Mouse (Mus musculus) lung, postnatal 14 days (tissue): ENCODE data around the gene Fndc3a.
A peak's percentile ranks its signal among the peaks of the same experiment; 100 is the strongest.

Source experiments
- DNase-seq: peaks from one replicate; pipeline ENCODE4 v3.0.0; 2021

Gene Fndc3a

GRCm38 (mm10) chr14:72532028-72532917 is 177.5 kb downstream of the Fndc3a start:
- DNase-seq, result no peak

- DNase-seq, result no peak
Observed at GRCm38 (mm10) chr14:72527126-72527525, 182.7 kb downstream of the Fndc3a start.

GRCm38 (mm10) chr14:72519561-72519960 is 190.2 kb downstream of the Fndc3a start:
- DNase-seq, result no peak

- no peak for DNase-seq
Observed at GRCm38 (mm10) chr14:72518786-72519185, 191.0 kb downstream of the Fndc3a start.

DNA sequence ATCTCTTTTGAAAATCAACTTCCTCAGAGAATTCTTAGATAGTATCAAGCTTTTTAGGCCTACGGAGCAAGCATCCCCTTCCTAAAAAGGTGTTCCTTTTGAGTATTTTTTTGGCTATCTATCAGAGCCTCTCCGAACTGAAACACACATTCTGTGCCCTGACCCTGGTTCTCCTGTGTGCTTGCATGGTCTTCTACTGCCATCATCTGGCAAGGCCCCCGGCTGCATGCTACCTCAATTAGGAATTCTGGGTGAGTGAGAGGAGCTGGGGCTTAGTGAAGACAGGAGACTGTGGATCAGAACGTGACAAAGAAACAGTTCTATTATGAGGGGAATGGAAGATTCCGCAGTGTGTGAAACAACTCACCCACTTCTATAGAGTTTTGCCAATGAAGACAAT is 193.4 kb downstream of the Fndc3a start:
- peak; percentile 57 for DNase-seq

- DNase-seq, result no peak
Observed at GRCm38 (mm10) chr14:72506723-72507420, 202.9 kb downstream of the Fndc3a start.

GRCm38 (mm10) chr14:72506018-72506722 is 203.6 kb downstream of the Fndc3a start:
- DNase-seq, result no peak

DNA sequence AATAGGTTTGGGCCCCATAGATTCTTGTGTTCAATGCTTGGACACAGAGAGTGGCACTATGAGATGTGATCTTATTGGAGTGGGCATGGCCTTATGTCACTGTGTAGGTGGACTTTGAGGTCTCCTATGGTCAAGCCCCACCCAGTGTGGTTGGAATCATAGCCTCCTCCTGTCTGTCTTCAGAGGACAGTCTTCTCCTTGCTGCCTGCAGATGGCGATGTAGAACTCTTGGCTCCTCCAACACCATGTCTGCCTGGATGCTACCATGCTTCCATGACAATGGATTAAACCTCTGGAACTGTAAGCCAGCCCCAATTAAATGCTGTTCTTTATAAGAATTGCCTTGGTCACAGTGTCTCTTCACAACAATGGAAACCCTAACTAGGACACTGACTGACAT is 204.8 kb downstream of the Fndc3a start:
- DNase-seq, result no peak

DNA sequence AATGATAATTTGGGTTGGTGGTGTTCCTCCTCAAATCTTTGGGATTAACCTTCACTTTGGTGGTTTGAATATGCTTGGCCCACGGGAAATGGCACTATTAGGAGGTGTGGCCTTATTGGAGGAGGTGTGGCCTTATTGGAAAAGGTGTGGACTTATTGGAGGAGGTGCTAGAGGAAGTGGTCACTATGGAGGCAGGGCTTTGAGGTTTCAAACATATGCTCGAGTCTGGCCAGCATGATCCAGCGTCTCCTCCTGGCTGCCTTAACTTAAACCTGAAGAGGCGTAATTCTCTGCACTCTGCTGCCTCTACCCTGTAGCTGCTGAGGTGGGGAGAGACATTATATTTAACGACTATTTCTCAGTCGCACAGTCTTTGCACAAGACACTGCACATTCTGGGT is 206.6 kb downstream of the Fndc3a start:
- no peak for DNase-seq

- no peak for DNase-seq
Observed at GRCm38 (mm10) chr14:72493775-72494174, 216.0 kb downstream of the Fndc3a start.

DNA sequence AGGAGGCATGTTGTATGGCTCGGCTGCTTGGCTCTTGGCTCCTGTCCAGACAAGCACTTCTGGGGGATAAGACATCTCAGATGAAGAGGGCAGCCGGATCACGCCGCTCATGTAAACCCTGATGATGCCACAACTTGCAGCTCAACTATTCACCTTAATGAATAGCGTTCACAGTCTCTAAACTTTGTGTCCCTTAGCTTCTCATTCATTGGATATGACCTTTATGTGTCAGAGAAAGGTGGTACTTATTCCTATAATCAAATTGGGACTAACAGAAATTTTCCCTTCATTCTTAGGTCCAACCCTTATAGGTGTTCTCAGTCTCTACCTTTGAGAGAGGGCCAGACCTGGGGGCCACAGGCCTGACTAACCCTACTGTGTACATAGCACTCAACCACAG is 218.1 kb downstream of the Fndc3a start, which contains the start of gene Gm9195:
TSS of gene Gm9195 (minus strand) at position 101 of the 400 bp plus-strand sequence.
- DNase-seq, result no peak

GRCm38 (mm10) chr14:72490367-72490766 is 219.4 kb downstream of the Fndc3a start:
- no peak for DNase-seq
